Mouse (Mus musculus) R1 (cell line): ENCODE data around the gene Epm2a.
A peak's percentile ranks its signal among the peaks of the same experiment; 100 is the strongest.

Experiments
- DNase-seq: peaks from one replicate; pipeline ENCODE4 v3.0.0-alpha.2; 2018; ENCODE audit warnings: low read depth, low spot score

Epm2a gene

GRCm38 (mm10) chr10:11429059-11429812 is 86.0 kb downstream of the Epm2a start:
- no peak for DNase-seq

GRCm38 (mm10) chr10:11436961-11437360 is 93.8 kb downstream of the Epm2a start:
- no peak for DNase-seq

- no peak for DNase-seq
These were observed 95.3 kb downstream of the Epm2a start for GRCm38 (mm10) chr10:11438461-11438860.

GRCm38 (mm10) chr10:11439342-11439741 is 96.1 kb downstream of the Epm2a start:
- DNase-seq, result peak; percentile 53

- DNase-seq, result peak; percentile 84
These were observed 106.5 kb downstream of the Epm2a start for GRCm38 (mm10) chr10:11449556-11450305.

- DNase-seq, result no peak
These were observed 109.3 kb downstream of the Epm2a start for GRCm38 (mm10) chr10:11452537-11452936.

- DNase-seq, result peak; percentile 60
These were observed 114.2 kb downstream of the Epm2a start for GRCm38 (mm10) chr10:11457445-11457844.

- peak; percentile 81 for DNase-seq
These were observed 148.8 kb downstream of the Epm2a start for GRCm38 (mm10) chr10:11491956-11492355.
